Mouse (Mus musculus) erythroblast, embryonic 14.5 days (primary cell): ENCODE measurements around the gene Naa15.

ENCODE experiments used
- GATA1 ChIP-seq: IDR thresholded peaks from 2 replicates; pipeline ENCODE4 v1.6.1; 2012; ENCODE audit warnings: low read length, inconsistent platforms, mixed read lengths
- TAL1 ChIP-seq: IDR thresholded peaks from 3 replicates; pipeline ENCODE4 v1.6.1; 2012; ENCODE audit warnings: low read length, inconsistent platforms, mixed read lengths

- no peak for TF ChIP-seq TAL1
- no peak for TF ChIP-seq GATA1
These were observed 34.9 kb upstream of the Naa15 start for GRCm38 (mm10) chr3:51379786-51380659.
